Mouse (Mus musculus) megakaryocyte, embryonic 14.5 days (primary cell): ENCODE measurements at regions not wholly inside any gene's neighbourhood (a gene's known extent, or its start where the extent isn't known, plus 50 kb on each side); places are given as distances from the start of the nearest gene placed in this dataset.

Experiments used
- H3K27me3 ChIP-seq: replicated peaks from 2 replicates; pipeline ENCODE3; 2012; ENCODE audit warnings: inconsistent platforms
- H3K36me3 ChIP-seq: replicated peaks from 2 replicates; pipeline ENCODE3; 2012; ENCODE audit warnings: low read length, inconsistent platforms, mixed read lengths
- H3K4me1 ChIP-seq: 2 replicates; pipeline ENCODE4 v1.6.1; 2012; ENCODE audit warnings: inconsistent platforms
- H3K4me3 ChIP-seq: replicated peaks from 2 replicates; pipeline ENCODE3; 2012; ENCODE audit warnings: moderate library complexity, mild to moderate bottlenecking, inconsistent platforms
- H3K9me3 ChIP-seq: 2 replicates; pipeline ENCODE4 v1.6.1; 2012; ENCODE audit warnings: inconsistent platforms
- FLI1 ChIP-seq: IDR thresholded peaks from 2 replicates; pipeline ENCODE4 v1.6.1; 2012; ENCODE audit warnings: low read length, inconsistent platforms, mixed read lengths
- GATA1 ChIP-seq: IDR thresholded peaks from 3 replicates; pipeline ENCODE4 v1.6.1; 2012; ENCODE audit warnings: mixed read lengths, low read length, inconsistent platforms, borderline replicate concordance

GRCm38 (mm10) chr14:25032899-25033298, 426.1 kb upstream of the Zmiz1 start:
- Histone ChIP-seq H3K9me3 (no peaks in the 10 kb centered on the region), H3K4me1 (no peaks in the 10 kb centered on the region), H3K36me3 (no peaks in the 10 kb centered on the region), H3K4me3 (no peak overlapping the region), H3K27me3 (peaks cover 18% of the 10 kb centered on the region)
- TF ChIP-seq FLI1 (no peak), GATA1 (no peak)

- Histone ChIP-seq H3K4me1 (no peaks in the 10 kb centered on the region; the same call in 1 of the 2 replicates), H3K27me3 (peaks cover 28% of the 10 kb centered on the region), H3K4me3 (no peak overlapping the region), H3K9me3 (no peaks in the 10 kb centered on the region), H3K36me3 (no peaks in the 10 kb centered on the region)
- no peak for TF ChIP-seq GATA1
- no peak for TF ChIP-seq FLI1
These were observed 416.7 kb upstream of the Zmiz1 start for GRCm38 (mm10) chr14:25042265-25042664.

- Histone ChIP-seq H3K27me3 (peaks cover 31% of the 10 kb centered on the region), H3K4me1 (no peaks in the 10 kb centered on the region; the same call in 1 of the 2 replicates), H3K4me3 (peak overlapping the region; percentile 68), H3K36me3 (no peaks in the 10 kb centered on the region), H3K9me3 (no peaks in the 10 kb centered on the region)
- no peak for TF ChIP-seq GATA1
- TF ChIP-seq FLI1 = no peak
These were observed 414.9 kb upstream of the Zmiz1 start for GRCm38 (mm10) chr14:25044106-25044505.

GRCm38 (mm10) chr14:25044867-25045266, 414.1 kb upstream of the Zmiz1 start:
- H3K9me3 ChIP-seq = no peaks in the 10 kb centered on the region
- H3K27me3 ChIP-seq = peaks cover 29% of the 10 kb centered on the region
- no peak for TF ChIP-seq GATA1
- TF ChIP-seq FLI1 = no peak
- H3K4me3 ChIP-seq = no peak overlapping the region
- no peaks in the 10 kb centered on the region for H3K36me3 ChIP-seq
- H3K4me1 ChIP-seq = no peaks in the 10 kb centered on the region; the same call in 1 of the 2 replicates

GRCm38 (mm10) chr14:25050674-25051251, 408.2 kb upstream of the Zmiz1 start:
- Histone ChIP-seq H3K27me3 (peaks cover 27% of the 10 kb centered on the region), H3K36me3 (no peaks in the 10 kb centered on the region), H3K4me1 (no peaks in the 10 kb centered on the region), H3K9me3 (no peaks in the 10 kb centered on the region), H3K4me3 (no peak overlapping the region)
- TF ChIP-seq GATA1 = no peak
- TF ChIP-seq FLI1 = no peak

GRCm38 (mm10) chr14:25052175-25052574, 406.8 kb upstream of the Zmiz1 start:
- no peak overlapping the region for H3K4me3 ChIP-seq
- no peaks in the 10 kb centered on the region for H3K36me3 ChIP-seq
- H3K4me1 ChIP-seq = no peaks in the 10 kb centered on the region
- H3K9me3 ChIP-seq = no peaks in the 10 kb centered on the region
- H3K27me3 ChIP-seq = peaks cover 26% of the 10 kb centered on the region
- TF ChIP-seq FLI1 (no peak), GATA1 (no peak)

GRCm38 (mm10) chr14:25059351-25059750, 399.6 kb upstream of the Zmiz1 start:
- H3K4me1 ChIP-seq = no peaks in the 10 kb centered on the region
- no peaks in the 10 kb centered on the region for H3K9me3 ChIP-seq
- peaks cover 23% of the 10 kb centered on the region for H3K27me3 ChIP-seq
- TF ChIP-seq GATA1 (no peak), FLI1 (no peak)
- no peak overlapping the region for H3K4me3 ChIP-seq
- H3K36me3 ChIP-seq = no peaks in the 10 kb centered on the region

- TF ChIP-seq GATA1 = no peak
- TF ChIP-seq FLI1 = no peak
- Histone ChIP-seq H3K27me3 (peaks cover 29% of the 10 kb centered on the region), H3K4me3 (no peak overlapping the region), H3K9me3 (no peaks in the 10 kb centered on the region), H3K4me1 (no peaks in the 10 kb centered on the region), H3K36me3 (no peaks in the 10 kb centered on the region)
These were observed 398.7 kb upstream of the Zmiz1 start for GRCm38 (mm10) chr14:25060285-25060684.

- H3K4me3 ChIP-seq = no peak overlapping the region
- TF ChIP-seq FLI1 (no peak), GATA1 (no peak)
- H3K4me1 ChIP-seq = no peaks in the 10 kb centered on the region
- H3K9me3 ChIP-seq = no peaks in the 10 kb centered on the region
- H3K36me3 ChIP-seq = no peaks in the 10 kb centered on the region
- peaks cover 36% of the 10 kb centered on the region for H3K27me3 ChIP-seq
These were observed 395.9 kb upstream of the Zmiz1 start for GRCm38 (mm10) chr14:25063090-25063489.

GRCm38 (mm10) chr14:25064190-25064947, 394.6 kb upstream of the Zmiz1 start:
- Histone ChIP-seq H3K4me3 (no peak overlapping the region), H3K4me1 (no peaks in the 10 kb centered on the region), H3K36me3 (no peaks in the 10 kb centered on the region), H3K9me3 (no peaks in the 10 kb centered on the region), H3K27me3 (peaks cover 36% of the 10 kb centered on the region)
- TF ChIP-seq GATA1 = no peak
- TF ChIP-seq FLI1 = no peak
